Comparison of ENCODE assay signal across 7 mouse cellular contexts in the genomic region with DNA sequence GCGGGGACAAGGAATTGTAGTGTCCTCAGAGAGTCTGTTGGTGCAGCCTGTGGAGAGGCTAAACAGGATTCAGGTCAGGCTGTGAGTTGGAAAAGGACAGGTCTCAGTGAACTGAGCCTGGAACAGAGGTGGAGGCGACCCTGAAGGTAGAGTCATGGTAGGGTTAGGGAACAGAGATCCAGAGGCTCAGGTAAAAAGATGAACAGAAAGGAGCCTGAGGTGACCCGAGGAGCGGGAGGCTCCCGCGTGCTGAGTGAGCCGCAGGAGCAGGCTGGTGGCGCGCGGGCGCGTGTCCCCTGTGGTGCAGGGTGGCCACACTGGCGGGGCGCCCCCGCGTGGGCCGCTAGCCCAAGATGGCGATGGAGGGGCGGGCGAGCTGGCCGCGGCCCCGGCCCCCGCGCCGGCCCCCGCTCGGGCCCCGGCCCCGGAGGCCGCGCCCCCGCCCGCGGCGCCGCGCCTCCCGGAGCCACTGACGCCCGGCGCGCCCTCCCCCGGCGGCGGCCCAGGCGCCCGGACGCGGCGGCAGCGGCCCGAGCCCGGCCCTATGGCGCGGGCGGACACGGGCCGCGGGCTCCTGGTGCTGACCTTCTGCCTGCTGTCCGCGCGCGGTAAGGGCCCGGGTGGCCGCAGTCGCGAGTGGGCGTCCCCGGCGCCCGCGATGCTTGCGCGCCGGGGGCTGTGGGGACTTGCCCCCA. TPM values are rescaled to one million over a fixed set of nuclear protein-coding genes. Genes with fewer than 3 reads are reported as not detected.
DNase-seq lines count a peak whose midpoint lies in the region; ATAC-seq and TF ChIP-seq lines count a peak whose summit lies in the region.

Gene Igdcc4, plus strand, starts transcription at position 496 of the 695 bp plus-strand sequence.

- peaks cover 21% of the 10 kb centered on the region for H3K27me3 ChIP-seq in spleen, adult 2 months (ENCODE audit: control insufficient read depth, insufficient read depth, low read length)
- H3K27me3 ChIP-seq in cerebellum, adult 2 months (ENCODE audit: control insufficient read depth, insufficient read depth, low read length), result no peaks in the 10 kb centered on the region
- no peaks in the 10 kb centered on the region for H3K27me3 ChIP-seq in forebrain, postnatal 0 days (ENCODE audit: insufficient read depth, low read length)
- H3K27me3 ChIP-seq in hindbrain, postnatal 0 days (ENCODE audit: insufficient read depth, low read length), result no peaks in the 10 kb centered on the region
- H3K27me3 ChIP-seq in liver, embryonic 16.5 days (ENCODE audit: control insufficient read depth, insufficient read depth, low read depth, low read length), result peaks cover 46% of the 10 kb centered on the region
- H3K27me3 ChIP-seq in stomach, embryonic 15.5 days (replicated peaks), result no peaks in the 10 kb centered on the region

- peak within 1 kb of the TSS; percentile 86 for H3K9ac ChIP-seq in forebrain, postnatal 0 days
- H3K9ac ChIP-seq in hindbrain, postnatal 0 days (replicated peaks; ENCODE audit: low read length), result peak within 1 kb of the TSS; percentile 86
- peak within 1 kb of the TSS; percentile 59 for H3K9ac ChIP-seq in liver, embryonic 16.5 days (ENCODE audit: low read depth, low read length)
- H3K9ac ChIP-seq in stomach, embryonic 15.5 days, result peak within 1 kb of the TSS; percentile 82

- peak; percentile 18 for ATAC-seq in forebrain, postnatal 0 days
- ATAC-seq in hindbrain, postnatal 0 days, result peak; percentile 34
- ATAC-seq in liver, embryonic 16.5 days (ENCODE audit: low read depth), result peak; percentile 49
- peak; percentile 6; the same call in 1 of the 2 replicates for ATAC-seq in stomach, embryonic 15.5 days (ENCODE audit: insufficient read depth, low FRiP score, low read depth)

- no peak for TF ChIP-seq CTCF in spleen, adult 2 months (IDR thresholded peaks at IDR 0.05; ENCODE audit: extremely low read depth, insufficient read depth, insufficient read length, insufficient replicate concordance)
- TF ChIP-seq CTCF in cerebellum, adult 2 months (IDR thresholded peaks at IDR 0.05; ENCODE audit: borderline replicate concordance, insufficient read depth, low read depth, low read length), result no peak
- TF ChIP-seq CTCF in forebrain, postnatal 0 days (IDR thresholded peaks at IDR 0.05; ENCODE audit: low read depth), result no peak; the same call in 1 of the 2 replicates
- no peak for TF ChIP-seq CTCF in hindbrain, postnatal 0 days (IDR thresholded peaks at IDR 0.05; ENCODE audit: low read depth)

- H3K4me3 ChIP-seq in spleen, adult 2 months (ENCODE audit: extremely low read depth, insufficient read depth, insufficient read length), result peak within 1 kb of the TSS; percentile 51
- H3K4me3 ChIP-seq in cerebellum, adult 2 months (replicated peaks; ENCODE audit: insufficient read depth, low read depth, low read length), result peak within 1 kb of the TSS; percentile 81
- H3K4me3 ChIP-seq in forebrain, postnatal 0 days (ENCODE audit: low read depth, low read length), result peak within 1 kb of the TSS; percentile 78
- H3K4me3 ChIP-seq in hindbrain, postnatal 0 days (ENCODE audit: low read length), result peak within 1 kb of the TSS; percentile 82
- H3K4me3 ChIP-seq in liver, embryonic 16.5 days (ENCODE audit: low read depth, low read length), result peak within 1 kb of the TSS; percentile 61
- H3K4me3 ChIP-seq in stomach, embryonic 15.5 days (replicated peaks), result peak within 1 kb of the TSS; percentile 82

- DNase-seq in spleen, adult 2 months (ENCODE audit: low read depth in 1 of 2, low spot score in 2 of 2), result no peak
- DNase-seq in spleen, postnatal 14 days (ENCODE audit: low spot score in 2 of 2), result no peak
- DNase-seq in cerebellum, adult 2 months, result peak; percentile 38 to 46
- peak; percentile 65 for DNase-seq in forebrain, postnatal 0 days
- DNase-seq in hindbrain, postnatal 0 days (ENCODE audit: low spot score), result peak; percentile 62

- peak within 1 kb of the TSS; percentile 92 for H3K4me2 ChIP-seq in forebrain, postnatal 0 days (ENCODE audit: low read depth)
- peak within 1 kb of the TSS; percentile 92 for H3K4me2 ChIP-seq in hindbrain, postnatal 0 days (ENCODE audit: low read depth, low read length)
- peak within 1 kb of the TSS; percentile 67 for H3K4me2 ChIP-seq in liver, embryonic 16.5 days (ENCODE audit: low read depth, low read length)
- H3K4me2 ChIP-seq in stomach, embryonic 15.5 days, result peak within 1 kb of the TSS; percentile 95

- H3K4me1 ChIP-seq in spleen, adult 2 months (ENCODE audit: control insufficient read depth, insufficient read depth, insufficient read length), result peaks cover 6% of the 10 kb centered on the region
- no peaks in the 10 kb centered on the region for H3K4me1 ChIP-seq in cerebellum, adult 2 months (ENCODE audit: control insufficient read depth, insufficient read depth, low read length)
- peaks cover 11% of the 10 kb centered on the region; the same call in 1 of the 2 replicates for H3K4me1 ChIP-seq in forebrain, postnatal 0 days (ENCODE audit: insufficient read depth)
- H3K4me1 ChIP-seq in hindbrain, postnatal 0 days (ENCODE audit: insufficient read depth, low read length), result 0 out of 2 replicates have a peak, but pooled peaks cover 10% of the 10 kb centered on the region
- no peaks in the 10 kb centered on the region for H3K4me1 ChIP-seq in liver, embryonic 16.5 days (ENCODE audit: control insufficient read depth, low read depth, low read length)
- peaks cover 20% of the 10 kb centered on the region; the same call in 1 of the 2 replicates for H3K4me1 ChIP-seq in stomach, embryonic 15.5 days

- WGBS in spleen, adult 2 months, result 6% methylated on average over 54 of the region's 76 CpGs
- WGBS in cerebellum, adult 2 months, result 6% methylated on average over 73 of the region's 76 CpGs
- WGBS in forebrain, postnatal 0 days, result under 1% methylated on average over 62 of the region's 76 CpGs
- 1% methylated on average over 43 of the region's 76 CpGs for WGBS in hindbrain, postnatal 0 days
- WGBS in liver, embryonic 16.5 days (ENCODE audit: insufficient replicate concordance), result 2% methylated on average over 51 of the region's 76 CpGs
- WGBS in stomach, embryonic 15.5 days, result 2% methylated on average over 49 of the region's 76 CpGs

- no peaks in the 10 kb centered on the region; the same call in 1 of the 2 replicates for H3K9me3 ChIP-seq in forebrain, postnatal 0 days (ENCODE audit: low read length)
- no peaks in the 10 kb centered on the region for H3K9me3 ChIP-seq in hindbrain, postnatal 0 days (ENCODE audit: low read length)
- peaks cover 3% of the 10 kb centered on the region; the same call in 1 of the 2 replicates for H3K9me3 ChIP-seq in liver, embryonic 16.5 days (replicated peaks; ENCODE audit: control insufficient read depth, low read length)
- no peaks in the 10 kb centered on the region for H3K9me3 ChIP-seq in stomach, embryonic 15.5 days

- no peak for TF ChIP-seq POLR2A in spleen, adult 2 months (IDR thresholded peaks at IDR 0.05; ENCODE audit: low read depth, low read length)
- TF ChIP-seq POLR2A in cerebellum, adult 2 months (IDR thresholded peaks at IDR 0.05; ENCODE audit: borderline replicate concordance, insufficient read depth, low read length), result no peak

- no peak within 1 kb of the TSS for H3K27ac ChIP-seq in spleen, adult 2 months (ENCODE audit: insufficient read depth, low read length)
- peak within 1 kb of the TSS; percentile 42; the same call in 1 of the 2 replicates for H3K27ac ChIP-seq in cerebellum, adult 2 months (ENCODE audit: insufficient read depth, low read length)
- peak within 1 kb of the TSS; percentile 85 for H3K27ac ChIP-seq in forebrain, postnatal 0 days (ENCODE audit: low read depth, low read length)
- peak within 1 kb of the TSS; percentile 93 for H3K27ac ChIP-seq in hindbrain, postnatal 0 days
- H3K27ac ChIP-seq in liver, embryonic 16.5 days (ENCODE audit: low read length), result peak within 1 kb of the TSS; percentile 84
- peak within 1 kb of the TSS; percentile 91 for H3K27ac ChIP-seq in stomach, embryonic 15.5 days

- H3K36me3 ChIP-seq in spleen, adult 2 months (ENCODE audit: control insufficient read depth, insufficient read depth, low read length), result no peaks in the 10 kb centered on the region
- no peaks in the 10 kb centered on the region for H3K36me3 ChIP-seq in forebrain, postnatal 0 days (ENCODE audit: insufficient read depth)
- no peaks in the 10 kb centered on the region for H3K36me3 ChIP-seq in hindbrain, postnatal 0 days (ENCODE audit: insufficient read depth, low read length)
- no peaks in the 10 kb centered on the region for H3K36me3 ChIP-seq in liver, embryonic 16.5 days (ENCODE audit: control insufficient read depth, insufficient read depth)
- no peaks in the 10 kb centered on the region for H3K36me3 ChIP-seq in stomach, embryonic 15.5 days

RNA-seq across cellular contexts. Expression of gene Igdcc4, which starts in this region (rescaled TPM):
- polyA plus RNA-seq in spleen, adult 2 months (2012; rRNA removed), result 1.4 and 1.9 TPM in 2 replicates
- 28.9 and 29.0 TPM in 2 replicates for polyA plus RNA-seq in cerebellum, adult 2 months (2012; rRNA removed)
- 28.2 and 30.7 TPM in 2 replicates for total RNA-seq in forebrain, postnatal 0 days (2014; rRNA removed)
- polyA plus RNA-seq in forebrain, postnatal 0 days (2015; fragmentation: Nextera tagmentation; extraction: Ambion mirVana), result 6.4 and 9.6 TPM in 2 replicates
- total RNA-seq in hindbrain, postnatal 0 days (2014; rRNA removed), result 51.1 and 56.8 TPM in 2 replicates
- 12.2 and 13.2 TPM in 2 replicates for polyA plus RNA-seq in hindbrain, postnatal 0 days (2015; fragmentation: Nextera tagmentation; extraction: Ambion mirVana)
- polyA plus RNA-seq in liver, embryonic 16.5 days (2015; fragmentation: Nextera tagmentation; extraction: Ambion mirVana), result 6.8 and 9.4 TPM in 2 replicates
- polyA plus RNA-seq in stomach, embryonic 15.5 days (2015; fragmentation: Nextera tagmentation; extraction: Ambion mirVana), result 27.3 and 30.6 TPM in 2 replicates

Comparison
In these comparisons a context has a peak if more than half of its experiments do, and no peak if none do; other contexts are left out.
1. DNase-seq: peak in cerebellum, adult 2 months (2 of 2), forebrain, postnatal 0 days (single experiment) and hindbrain, postnatal 0 days (single experiment); none in spleen, adult 2 months (0 of 2) and spleen, postnatal 14 days (0 of 2).
2. Peak in every context shown above with its lines, with median percentiles within 50 percentile points of each other: H3K4me3 ChIP-seq, ATAC-seq, H3K4me2 ChIP-seq and H3K9ac ChIP-seq.